Mouse (Mus musculus): ENCODE data around the gene Cox8b. TPM values are rescaled to one million over a fixed set of nuclear protein-coding genes. Genes with fewer than 3 reads are reported as not detected.
"Not testable (repeated sequence)": the region's sequence is repeated elsewhere in the genome, so short reads cannot be mapped to it uniquely, and the experiment has no call there.

The Cox8b gene
- polyA plus RNA-seq, 1 experiment from 2014 or later: 3.2 TPM

DNA sequence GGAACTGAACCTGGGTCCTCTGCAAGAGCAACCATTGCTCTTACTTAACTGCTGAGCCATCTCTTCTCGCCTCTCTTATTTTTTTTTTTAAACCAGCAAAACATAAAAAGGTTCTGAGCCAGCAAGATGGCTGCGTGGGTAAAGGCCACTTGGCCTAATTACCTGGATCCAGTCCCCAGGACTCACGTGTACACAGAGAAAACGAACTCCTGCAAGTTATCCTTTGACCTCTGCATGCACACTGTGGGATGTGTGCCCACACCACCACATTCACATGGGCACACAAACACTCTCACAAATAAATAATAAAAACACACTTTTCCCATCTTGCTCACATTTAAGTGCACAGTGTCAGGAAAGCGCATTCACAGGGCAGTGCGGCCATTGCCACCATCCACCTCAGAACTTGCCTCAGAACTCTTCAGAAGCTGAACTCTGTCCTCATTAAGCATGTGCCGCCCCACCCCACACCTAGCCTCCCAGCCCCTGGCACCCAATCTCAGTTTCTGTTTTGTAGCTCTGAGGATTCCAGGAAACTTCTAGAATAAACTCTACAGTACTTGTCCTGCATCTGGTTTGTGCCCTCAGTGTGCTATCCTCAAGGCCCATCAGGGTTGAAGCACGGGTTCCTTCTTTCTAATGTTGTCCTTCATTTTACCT lies 13.9 kb upstream of the Cox8b start:
- no peak for DNase-seq (ENCODE audit: low spot score)

DNA sequence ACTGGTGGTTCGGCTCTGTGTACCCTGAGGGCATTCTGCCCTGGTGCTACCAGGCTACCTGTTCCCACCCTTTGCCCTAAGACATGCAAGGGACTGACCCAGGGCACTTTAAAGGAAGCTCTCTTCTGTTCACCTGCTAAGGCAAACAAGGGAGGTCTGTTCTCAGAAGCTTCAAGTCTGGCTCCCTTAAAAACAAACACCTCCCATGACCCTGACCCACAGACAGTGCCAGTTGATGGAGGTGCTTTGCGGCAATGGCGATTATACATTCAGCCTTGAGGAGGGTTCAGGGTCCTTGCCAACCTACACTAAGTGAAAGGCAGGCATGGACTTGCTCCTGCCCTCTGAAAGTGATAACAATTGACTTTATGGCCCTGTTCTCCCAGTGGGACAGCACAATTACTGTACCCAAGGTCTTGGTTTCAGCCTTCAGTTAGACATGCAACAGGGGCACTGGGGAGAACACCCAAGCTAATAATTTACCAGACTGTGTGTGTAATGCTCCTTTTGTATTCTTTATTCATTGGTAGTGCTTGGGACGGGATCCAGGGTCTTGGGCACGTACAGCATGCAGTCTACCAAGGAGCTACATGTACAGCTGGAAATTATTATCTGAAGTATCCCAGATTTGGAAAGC lies 12.7 kb upstream of the Cox8b start:
- DNase-seq (ENCODE audit: low spot score): no peak

DNA sequence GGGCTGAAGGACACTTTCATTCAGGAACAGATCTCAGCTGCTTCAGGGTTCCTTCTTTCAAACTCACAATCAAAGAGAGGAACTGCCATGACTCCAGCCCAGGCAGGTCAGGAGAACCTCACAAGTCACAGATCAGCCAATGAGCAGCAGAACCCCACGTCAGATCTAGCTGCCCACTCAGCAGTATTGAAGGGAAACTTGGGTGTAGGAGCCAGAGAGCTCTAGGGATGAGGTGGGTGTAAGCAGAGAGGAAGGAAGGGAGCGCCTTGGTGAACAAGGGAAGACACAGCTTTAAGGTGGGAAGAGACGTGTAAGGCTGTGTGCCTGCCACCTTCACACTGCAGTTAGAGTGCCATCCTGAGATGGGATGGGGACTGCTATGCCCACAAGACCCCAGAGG lies 12.0 kb upstream of the Cox8b start:
- DNase-seq (ENCODE audit: low spot score): no peak

DNA sequence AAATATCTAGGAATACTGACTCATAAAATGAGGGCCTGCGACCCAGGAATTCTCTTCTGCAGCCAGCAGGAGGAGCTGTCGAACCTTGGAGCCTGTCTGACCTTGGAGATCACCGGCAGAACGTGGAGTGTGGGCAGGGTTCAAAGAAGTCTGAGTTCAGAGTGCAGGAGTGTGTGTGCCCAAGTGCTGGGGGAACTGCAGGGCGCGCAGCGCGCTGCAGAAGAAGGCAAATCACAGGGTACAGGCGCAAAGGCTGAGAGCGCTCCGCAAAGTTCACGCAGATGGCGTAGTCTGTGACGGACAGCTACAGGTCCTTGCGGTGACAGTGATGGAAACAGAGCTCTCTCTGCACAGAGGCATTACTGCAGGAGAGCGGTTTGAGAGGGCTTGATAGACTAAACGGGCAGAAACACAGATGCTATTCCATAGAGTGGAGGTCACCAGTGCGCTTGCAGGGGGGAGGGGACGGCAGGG lies 8.4 kb upstream of the Cox8b start:
- DNase-seq (ENCODE audit: low spot score): peak; percentile 87

DNA sequence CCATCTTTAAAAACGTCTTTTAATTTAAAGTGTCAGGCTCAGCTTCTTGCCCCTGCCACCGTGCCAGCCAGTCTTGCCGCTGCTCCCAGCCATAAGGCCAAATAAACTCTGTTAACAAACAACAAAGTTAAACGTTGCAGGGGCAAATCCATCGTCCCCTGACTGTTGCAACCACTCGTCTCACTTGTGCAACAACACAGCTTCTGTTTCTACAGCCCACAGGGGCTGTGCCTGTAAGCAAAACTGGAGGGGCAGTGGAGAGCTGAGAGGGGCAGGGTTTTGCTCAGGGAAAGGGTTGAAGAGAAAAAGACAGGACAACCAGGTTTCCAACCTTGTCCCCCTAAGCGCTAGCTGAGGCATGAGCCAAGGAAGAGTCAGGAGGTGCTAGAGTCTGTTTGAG lies 7.9 kb upstream of the Cox8b start:
- no peak for DNase-seq (ENCODE audit: low spot score)

DNA sequence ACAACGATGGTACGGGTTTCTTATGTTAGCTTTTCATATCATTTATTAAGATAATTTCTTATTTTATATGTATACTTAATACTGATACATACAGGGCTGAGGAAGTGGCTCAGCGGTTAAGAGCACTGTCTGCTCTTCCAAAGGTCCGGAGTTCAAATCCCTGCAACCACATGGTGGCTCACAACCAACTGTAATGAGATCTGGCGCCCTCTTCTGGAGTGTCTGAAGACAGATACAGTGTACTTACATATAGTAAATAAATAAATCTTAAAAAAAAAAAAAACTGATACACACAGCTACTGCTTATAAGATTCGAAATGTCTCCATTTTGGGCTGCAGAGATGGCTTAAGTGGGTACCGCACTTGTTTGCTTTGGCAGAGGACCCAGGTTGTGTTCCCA lies 7.5 kb upstream of the Cox8b start:
- DNase-seq (ENCODE audit: low spot score): no peak

DNA sequence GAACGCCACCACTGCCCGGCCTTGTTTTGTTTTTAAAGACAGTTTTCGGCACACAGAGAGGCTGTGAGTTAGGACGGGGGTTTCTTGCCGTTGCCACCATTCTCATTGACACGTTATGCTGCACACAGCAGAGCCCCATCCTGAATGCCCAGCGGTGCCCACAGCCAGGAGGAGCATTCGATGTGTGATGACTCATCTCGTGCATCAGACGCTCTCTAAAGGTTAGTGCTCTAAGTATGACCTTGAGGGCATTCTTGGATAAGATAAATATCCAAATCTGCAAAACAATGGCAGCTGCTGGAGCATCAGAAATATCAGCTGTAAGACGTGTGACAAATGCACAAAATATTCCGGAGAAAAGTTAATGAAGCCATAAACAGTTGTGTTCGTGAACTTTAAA lies 6.9 kb upstream of the Cox8b start:
- no peak for DNase-seq (ENCODE audit: low spot score)

DNA sequence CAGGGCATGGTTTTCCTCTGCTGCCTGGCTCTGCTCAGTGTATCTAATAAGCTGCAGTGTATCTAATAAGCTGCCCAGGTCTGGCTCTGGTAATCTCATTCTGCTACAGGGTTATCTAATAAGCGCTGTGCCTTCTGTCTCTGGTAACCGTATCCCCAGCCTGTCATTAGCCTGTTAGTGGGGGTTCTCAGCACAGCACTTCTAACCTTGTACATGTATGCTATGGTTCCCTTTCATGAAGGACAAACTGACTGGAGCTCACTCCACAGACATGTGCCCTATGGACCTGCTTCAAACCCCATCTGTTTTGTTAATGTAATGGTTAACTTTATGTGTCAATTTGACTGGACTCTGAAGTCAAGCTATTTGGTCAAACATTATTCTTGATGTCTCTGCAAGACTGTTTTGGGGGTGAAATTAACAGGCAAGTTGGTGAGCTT lies 5.4 kb upstream of the Cox8b start:
- DNase-seq (ENCODE audit: low spot score): no peak

DNA sequence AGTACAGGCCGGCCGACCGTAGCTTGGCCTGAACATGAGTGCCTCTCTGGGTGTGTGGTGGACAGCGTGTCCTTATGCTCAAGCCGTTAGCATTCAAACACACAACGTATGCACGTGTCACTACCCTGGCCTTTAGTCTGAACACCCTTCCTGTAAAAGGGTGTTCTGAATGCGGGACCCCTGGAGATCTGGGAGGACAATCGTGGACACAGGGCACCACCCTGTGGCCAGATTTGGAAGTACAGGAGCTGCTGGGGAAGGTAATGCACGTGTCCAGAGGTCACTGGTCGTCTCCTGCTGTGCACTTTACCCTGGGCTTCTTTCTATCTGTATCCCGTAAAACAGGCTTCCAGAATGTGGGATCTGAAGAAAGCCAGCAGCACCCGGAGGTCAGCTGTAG lies 3.0 kb upstream of the Cox8b start:
- peak; percentile 77 for DNase-seq (ENCODE audit: low spot score)

DNA sequence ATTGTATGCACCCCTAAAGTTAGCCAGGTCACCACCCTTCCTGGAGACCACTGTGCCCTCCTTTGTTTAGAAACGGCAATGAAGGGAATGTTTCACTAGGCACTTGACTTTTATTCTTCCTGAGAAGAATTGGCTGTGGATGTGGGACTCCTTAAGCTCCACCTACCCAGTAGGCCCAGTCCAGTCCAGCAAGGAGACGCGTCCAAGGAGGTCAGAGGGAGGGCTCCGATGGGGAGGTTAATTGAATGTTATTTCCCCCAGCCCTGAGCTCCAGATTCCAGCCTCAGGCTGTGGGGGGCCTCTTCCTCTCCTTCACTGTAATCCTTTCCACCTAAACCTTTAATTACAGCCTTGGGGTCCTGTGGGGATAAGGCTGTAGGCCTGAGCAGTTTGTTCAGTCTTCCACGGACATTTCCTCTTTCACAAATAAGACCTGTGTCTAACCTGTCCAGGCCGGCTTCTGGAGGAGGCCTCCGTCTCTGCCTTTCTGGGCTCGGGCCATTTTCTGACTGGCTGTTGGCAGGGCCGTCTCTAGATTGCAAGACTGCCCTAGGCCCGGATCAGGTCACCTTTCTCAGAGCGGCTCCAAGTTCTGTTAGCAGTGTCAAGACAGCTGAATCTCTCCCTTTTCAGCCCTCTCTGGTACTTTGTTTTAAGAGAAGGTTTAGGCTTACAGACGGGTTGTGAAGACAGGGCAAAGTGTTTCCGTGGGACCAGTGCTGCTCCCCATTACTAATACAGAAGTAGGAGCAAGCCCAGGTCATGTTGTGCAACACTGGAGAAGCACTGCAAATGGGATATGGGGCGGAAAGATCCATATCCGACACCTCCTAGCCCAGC lies 2.0 kb upstream of the Cox8b start:
- no peak for DNase-seq (ENCODE audit: low spot score)

DNA sequence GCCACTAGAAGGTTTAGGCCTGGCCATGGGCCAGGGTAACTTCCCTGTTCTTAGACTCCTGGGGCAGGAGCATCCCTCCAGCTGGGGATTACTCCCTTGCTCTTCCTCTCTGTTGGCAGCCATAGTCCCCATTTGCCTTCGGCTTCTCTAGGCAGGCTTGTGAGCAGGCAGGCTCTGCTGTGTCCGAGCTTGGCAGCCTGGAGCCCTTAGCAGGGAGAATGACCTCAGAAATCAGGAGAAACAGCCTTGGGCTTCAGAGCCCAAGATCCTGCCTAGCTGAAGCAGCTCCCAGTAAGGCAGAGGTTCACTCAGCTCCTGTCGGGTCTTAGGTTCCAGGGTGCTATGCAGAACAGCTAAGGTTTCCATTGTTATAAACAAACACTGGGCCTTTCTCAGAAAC lies 1.1 kb downstream of the Cox8b start:
- no peak for DNase-seq (ENCODE audit: low spot score)

DNA sequence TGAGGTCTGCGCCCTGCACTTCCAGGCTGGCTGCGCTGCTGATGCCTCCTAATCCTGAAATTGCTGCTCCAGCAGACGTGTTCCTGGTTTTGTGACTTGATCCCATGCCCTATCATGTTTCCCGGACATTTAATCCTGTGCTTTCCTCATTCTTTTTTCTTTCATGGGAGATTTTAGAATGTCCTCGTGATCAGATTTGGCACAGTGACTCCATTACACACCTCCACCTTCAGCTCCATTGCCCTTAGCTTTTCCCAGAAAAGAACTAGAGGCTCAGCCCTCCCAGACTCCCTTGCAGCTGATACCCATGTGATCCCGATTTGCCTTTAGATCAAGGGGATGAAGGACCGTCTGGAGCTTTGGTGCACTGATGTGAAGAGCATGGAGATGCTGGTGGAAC lies 2.4 kb downstream of the Cox8b start:
- DNase-seq (ENCODE audit: low spot score): no peak

DNA sequence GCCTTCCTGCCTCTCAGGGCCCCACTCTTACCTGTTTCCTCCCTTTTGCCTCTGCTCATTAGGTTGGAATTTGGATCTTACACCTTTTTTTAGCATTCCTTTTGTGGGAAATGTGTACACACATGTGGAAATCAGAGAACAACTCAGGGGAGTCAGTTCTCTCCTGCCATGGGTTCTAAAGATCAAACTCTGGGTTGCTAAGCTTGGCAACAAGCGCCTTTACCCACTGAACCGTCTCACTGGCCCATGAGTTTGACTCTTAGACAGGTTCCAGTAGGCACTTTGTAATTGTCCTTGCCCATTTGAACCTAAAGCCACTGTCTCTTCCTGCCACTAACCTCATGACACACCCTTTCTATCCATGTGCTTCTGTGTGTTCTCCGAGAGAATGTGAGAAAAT lies 5.6 kb downstream of the Cox8b start:
- DNase-seq (ENCODE audit: low spot score): no peak

DNA sequence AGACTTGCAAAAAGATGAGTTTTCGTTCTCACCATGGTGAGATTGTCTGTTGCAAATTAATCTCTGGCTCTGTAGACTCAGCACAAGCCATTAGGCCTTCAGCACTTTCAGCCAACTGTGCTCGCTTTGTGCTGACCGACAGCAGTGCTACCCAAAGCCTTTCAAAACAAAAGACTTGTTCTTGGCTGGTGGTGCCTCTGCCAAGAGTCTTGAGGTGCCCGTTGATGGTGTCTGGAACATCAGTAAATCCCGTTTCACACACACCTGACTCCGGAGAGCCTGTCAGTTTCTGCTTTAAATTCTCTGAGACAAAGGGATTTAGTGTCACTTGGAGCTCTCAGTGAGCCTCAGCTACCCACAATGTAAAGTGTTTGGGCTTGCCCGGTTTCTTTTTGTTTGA lies 6.2 kb downstream of the Cox8b start:
- DNase-seq (ENCODE audit: low spot score): no peak

DNA sequence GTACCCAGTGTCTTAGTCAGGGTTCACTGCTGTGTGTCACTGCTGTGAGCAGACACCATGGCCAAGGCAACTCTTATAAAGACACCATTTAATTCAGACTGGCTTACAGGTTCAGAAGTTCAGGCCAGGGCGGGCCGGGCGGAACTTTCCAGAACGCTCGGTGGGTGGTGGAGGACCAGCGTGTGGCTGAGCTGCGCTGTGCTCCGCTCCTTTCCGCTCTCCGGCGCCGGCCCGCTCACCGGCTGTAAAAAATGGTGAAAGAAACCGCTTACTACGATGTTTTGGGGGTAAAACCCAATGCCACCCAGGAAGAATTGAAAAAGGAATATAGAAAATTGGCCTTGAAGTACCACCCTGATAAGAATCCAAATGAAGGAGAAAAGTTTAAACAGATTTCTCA lies 9.6 kb downstream of the Cox8b start:
- DNase-seq (ENCODE audit: low spot score): not testable (repeated sequence)

DNA sequence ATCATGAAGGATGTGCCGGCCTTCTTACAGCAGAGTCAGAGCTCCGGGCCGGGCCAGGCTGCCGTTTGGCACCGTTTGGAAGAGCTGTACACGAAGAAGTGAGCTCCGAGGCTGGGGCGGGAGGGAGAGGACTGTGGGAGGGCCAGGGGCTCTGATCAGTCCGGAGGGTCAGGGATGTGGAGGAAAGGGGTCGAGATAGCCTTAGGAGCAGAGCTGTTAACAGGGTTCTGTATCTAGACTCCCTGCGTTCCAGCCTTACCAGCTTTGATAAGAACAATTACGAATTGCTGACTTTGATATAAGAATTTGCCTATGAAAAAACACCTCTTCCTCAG lies 17.8 kb downstream of the Cox8b start:
- DNase-seq (ENCODE audit: low spot score): no peak

DNA sequence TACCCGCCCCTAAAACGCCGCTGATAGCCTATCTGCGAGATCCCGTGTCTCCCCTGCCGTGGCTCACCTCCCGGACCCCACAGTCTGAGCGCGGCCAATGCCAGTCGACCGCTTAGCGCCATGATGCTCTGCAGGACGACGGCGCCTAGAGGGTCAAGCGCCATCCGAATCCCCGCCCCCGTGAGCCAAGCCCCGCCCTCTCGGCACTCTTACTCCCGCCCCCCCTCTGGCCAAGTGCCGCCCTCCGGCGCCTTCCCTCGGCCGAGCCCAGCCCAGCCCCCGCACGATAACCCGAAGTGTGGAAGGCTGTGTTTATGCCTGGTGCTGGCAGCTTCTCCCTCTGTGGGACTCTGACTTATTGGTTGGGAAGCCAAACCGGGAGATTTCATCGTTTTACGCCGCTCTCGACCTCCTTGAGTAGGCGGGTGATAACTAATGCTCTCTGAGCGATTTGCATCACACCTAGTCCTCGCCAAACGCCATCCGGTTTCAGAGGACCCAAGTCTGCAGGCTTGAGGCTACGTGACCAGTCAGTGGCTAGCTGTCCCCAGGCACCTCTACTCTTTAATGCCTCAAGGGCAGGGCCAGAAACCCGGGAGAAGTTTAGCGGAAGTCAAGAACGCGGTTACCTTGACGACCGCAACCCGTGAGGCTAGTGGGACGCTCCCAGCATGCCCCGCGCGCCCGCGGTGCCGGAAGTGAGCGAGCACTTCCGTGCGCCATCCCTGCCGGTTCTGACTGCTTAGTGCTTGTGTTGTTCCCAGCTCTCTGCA lies 18.4 kb downstream of the Cox8b start, which contains the start of the genes Psmd13 and Sirt3:
Gene Psmd13 (plus strand): TSS at position 273 of the 773 bp plus-strand sequence.
Gene Sirt3 (minus strand): TSS at position 614 of the 773 bp plus-strand sequence.
- DNase-seq (ENCODE audit: low spot score): peak; percentile 94

DNA sequence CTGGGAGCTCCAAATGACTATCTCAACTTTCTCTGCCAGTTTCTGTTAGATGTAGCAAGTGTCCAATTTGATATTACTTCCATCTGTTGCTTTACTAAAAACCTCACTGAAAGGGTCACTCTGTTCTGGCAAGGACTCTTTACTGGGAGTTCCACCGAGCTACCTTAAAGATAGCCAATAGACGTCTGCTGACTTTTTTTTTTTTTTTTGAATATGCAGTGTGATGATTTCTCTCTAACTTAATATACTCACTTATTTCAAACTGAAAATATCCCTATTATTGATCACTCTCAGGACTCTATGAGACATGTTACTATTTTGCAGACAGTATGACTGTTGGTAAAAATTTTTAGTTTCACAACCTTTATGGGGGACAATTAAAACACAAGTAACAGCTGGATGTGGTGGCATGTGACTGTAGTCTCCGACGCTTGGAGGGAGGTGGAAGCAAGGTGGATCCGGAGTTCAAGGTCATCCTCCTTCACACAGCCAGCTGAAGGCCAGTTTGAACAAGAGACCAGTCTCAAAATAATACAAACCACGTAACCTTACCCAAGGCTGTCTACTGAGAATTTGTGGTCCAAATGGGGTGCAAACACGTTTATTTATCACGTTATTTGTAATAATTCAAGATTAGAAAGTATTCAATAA lies 19.3 kb downstream of the Cox8b start:
- DNase-seq (ENCODE audit: low spot score): no peak

DNA sequence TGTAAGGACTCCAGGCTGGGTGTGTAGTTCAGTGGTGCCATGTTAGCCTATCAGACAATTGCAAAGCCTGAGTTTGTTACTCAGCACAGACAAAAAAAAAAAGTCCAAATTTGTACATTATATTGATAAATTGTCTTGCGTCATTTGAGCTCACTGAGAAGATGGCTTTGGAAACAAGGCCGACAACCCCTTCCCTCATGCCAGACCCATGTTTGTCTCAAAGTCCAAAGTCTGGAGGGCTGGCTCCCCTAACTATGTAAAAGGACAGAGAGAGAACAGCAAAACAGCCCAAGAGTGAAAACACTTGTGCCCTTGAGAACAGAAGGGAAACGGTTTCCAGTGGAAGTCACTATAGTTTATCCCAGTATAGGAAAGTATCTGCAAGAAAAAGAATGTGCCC lies 19.8 kb downstream of the Cox8b start:
- no peak for DNase-seq (ENCODE audit: low spot score)

DNA sequence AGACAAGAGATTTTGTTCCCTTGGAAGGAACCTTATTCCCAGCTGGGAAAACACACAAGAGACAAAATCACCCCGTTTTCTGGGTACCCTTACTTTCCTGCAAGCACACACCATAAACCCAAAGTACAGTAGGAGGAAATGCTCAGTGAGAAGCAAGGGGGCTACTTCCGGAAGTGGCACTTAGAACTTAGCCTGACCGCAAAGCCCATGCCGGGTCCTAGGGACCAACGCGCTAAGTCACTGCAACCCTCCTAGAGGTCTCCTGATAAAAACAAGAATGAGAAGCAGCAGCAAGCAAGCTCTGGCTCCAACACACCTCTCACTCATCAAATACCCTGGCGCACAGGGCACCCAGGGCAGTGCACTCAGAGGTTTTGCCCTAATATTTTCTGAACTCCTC lies 20.9 kb downstream of the Cox8b start:
- DNase-seq (ENCODE audit: low spot score): peak; percentile 68

DNA sequence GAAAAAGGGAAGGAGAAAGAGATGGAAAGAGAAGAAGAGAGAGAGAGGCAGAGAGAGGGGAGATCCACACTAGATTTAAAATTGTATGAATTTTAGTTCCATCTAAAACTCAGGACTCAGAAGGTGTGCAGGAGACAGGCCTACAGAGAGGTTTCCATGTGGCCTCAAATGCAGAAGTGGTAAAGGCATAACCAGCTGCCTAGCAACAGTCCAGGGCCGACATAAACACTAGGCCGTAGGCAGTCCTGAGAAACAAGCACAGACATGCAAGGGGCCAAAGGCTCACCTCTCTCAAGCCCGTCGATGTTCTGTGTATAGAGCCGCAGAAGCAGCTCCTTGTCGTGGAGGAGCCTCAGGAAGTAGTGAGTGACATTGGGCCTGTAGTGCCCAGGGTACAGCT lies 22.9 kb downstream of the Cox8b start:
- no peak for DNase-seq (ENCODE audit: low spot score)
